Mouse (Mus musculus): ENCODE results near the gene Mtif2. TPM values are rescaled to one million over a fixed set of nuclear protein-coding genes. Genes with fewer than 3 reads are reported as not detected.
"Not testable (repeated sequence)": the region's sequence is repeated elsewhere in the genome, so short reads cannot be mapped to it uniquely, and the experiment has no call there.

Mtif2 gene
- polyA plus RNA-seq, 1 experiment from 2014 or later: 40.8 TPM

DNA sequence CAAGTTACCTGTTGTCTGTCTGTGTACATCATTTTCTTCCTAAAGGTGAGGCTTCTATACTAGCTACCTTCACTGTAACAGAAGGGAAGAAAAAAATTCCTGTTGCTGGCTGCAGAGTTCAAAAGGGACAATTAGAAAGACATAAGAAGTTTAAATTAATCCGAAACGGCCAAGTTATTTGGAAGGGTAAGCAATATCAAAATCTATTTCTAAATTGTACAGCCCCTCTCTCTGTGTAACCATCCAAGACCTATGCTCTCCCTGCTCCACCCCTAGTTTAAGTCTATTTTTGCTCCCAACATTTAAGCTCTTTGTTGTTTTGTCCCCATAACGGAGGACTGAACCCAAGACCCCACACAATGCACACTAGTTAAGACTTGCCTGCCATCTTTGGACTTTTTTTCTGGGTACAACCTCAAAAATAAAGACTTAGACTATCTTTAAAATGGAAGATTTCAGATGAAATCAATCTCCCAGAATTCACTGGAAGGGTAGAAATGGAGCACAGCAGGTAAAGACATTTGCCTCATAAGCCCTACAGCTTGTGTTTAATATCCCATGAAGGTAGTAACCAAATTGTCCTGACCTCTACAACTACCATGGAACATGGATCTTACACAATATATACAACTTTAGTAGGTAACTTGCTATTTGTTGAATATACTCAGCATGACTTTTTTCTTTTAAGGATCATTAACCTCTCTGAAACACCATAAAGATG lies 18.2 kb downstream of the Mtif2 start:
- 91% methylated on average over 3 of the region's 3 CpGs for WGBS
- Histone ChIP-seq H3K9me3 (replicated peaks) (no peaks in the 10 kb centered on the region), H3K4me2 (no peak overlapping the region), H3K27ac (replicated peaks) (no peak overlapping the region), H3K4me3 (replicated peaks) (no peak overlapping the region), H3K9ac (replicated peaks) (no peak overlapping the region), H3K4me1 (peaks cover 15% of the 10 kb centered on the region), H3K36me3 (peaks cover 34% of the 10 kb centered on the region), H3K27me3 (replicated peaks) (no peaks in the 10 kb centered on the region)
- ATAC-seq (ENCODE audit: low FRiP score): no peak

- Histone ChIP-seq H3K4me1 (peaks cover 15% of the 10 kb centered on the region), H3K36me3 (peaks cover 32% of the 10 kb centered on the region)
- WGBS: 87% methylated on average over 4 of the region's 4 CpGs
- not testable (repeated sequence) for H3K27ac ChIP-seq (replicated peaks); H3K4me2 ChIP-seq; H3K4me3 ChIP-seq (replicated peaks); ATAC-seq (ENCODE audit: low FRiP score); H3K9me3 ChIP-seq (replicated peaks); H3K27me3 ChIP-seq (replicated peaks); H3K9ac ChIP-seq (replicated peaks)
These were observed 19.0 kb downstream of the Mtif2 start for GRCm38 (mm10) chr11:29545150-29545752.

DNA sequence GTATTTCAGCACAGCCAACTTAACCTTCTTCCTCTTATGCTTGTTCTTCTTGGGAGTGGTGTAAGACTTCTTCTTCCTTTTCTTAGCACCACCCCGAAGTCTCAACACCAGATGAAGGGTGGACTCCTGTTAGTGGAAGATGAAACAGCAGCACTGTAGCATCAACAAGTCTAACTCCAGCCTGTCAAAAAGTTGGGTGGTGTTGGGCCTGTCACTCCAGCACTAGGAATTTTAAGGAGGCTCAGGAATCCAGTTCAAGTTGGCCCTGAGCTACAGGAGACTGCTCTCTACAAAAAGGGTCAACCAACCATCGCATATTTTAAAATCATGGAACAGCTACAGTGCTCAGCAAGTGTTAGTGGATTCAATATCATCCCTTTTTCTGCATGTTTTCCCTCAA lies 20.1 kb downstream of the Mtif2 start:
- ATAC-seq (ENCODE audit: low FRiP score): not testable (repeated sequence)
- WGBS: 99% methylated on average over 2 of the region's 2 CpGs
- H3K4me2 ChIP-seq: peak overlapping the region; percentile 70

GRCm38 (mm10) chr11:29546762-29547161 lies 20.6 kb downstream of the Mtif2 start:
- peaks cover 15% of the 10 kb centered on the region for H3K4me1 ChIP-seq
- peaks cover 26% of the 10 kb centered on the region for H3K36me3 ChIP-seq
- 21% methylated on average over 2 of the region's 2 CpGs for WGBS
- H3K27ac ChIP-seq (replicated peaks): peak overlapping the region; percentile 96; the same call in 1 of the 2 replicates
- ATAC-seq (ENCODE audit: low FRiP score): no peak
- peak overlapping the region; percentile 79 for H3K4me3 ChIP-seq (replicated peaks)
- peak overlapping the region; percentile 83 for H3K9ac ChIP-seq (replicated peaks)
- no peaks in the 10 kb centered on the region for H3K27me3 ChIP-seq (replicated peaks)
- H3K9me3 ChIP-seq (replicated peaks): no peaks in the 10 kb centered on the region
- H3K4me2 ChIP-seq: peak overlapping the region; percentile 70

More for the DNA sequence above, 20.1 kb downstream of the Mtif2 start:
- H3K27ac ChIP-seq (replicated peaks); H3K9me3 ChIP-seq (replicated peaks); H3K27me3 ChIP-seq (replicated peaks): not testable (repeated sequence)
- Histone ChIP-seq H3K9ac (replicated peaks) (0 out of 2 replicates have a peak overlapping the region, but pooled peaks have one; percentile 83), H3K4me3 (replicated peaks) (peak overlapping the region; percentile 79; the same call in 1 of the 2 replicates), H3K4me1 (peaks cover 15% of the 10 kb centered on the region), H3K36me3 (peaks cover 30% of the 10 kb centered on the region)

DNA sequence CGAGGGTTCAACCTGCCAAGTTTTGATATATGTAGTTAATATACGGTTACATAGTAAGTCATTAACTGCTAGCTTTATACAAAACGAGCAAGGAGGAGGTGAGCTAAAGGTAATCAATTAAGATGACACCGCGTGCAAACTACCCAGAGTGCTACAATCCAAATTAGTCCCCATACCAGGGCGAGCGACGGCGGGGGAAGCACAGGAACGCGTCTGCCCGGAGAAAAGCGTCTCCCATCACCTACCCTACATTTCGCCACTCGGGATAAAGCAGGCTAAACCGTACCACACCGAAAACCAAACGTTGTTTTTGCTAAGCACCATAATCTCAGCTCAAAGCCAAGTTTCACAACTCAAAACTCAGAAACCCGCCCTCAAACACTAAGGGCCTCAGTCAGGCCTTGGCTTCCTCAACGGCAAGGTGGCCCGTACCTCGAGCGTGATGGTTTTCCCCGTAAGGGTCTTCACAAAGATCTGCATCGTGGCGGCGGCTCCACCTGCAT lies 21.1 kb downstream of the Mtif2 start:
- Histone ChIP-seq H3K27ac (replicated peaks) (peak overlapping the region; percentile 96), H3K4me1 (peaks cover 15% of the 10 kb centered on the region), H3K4me3 (replicated peaks) (peak overlapping the region; percentile 79), H3K27me3 (replicated peaks) (no peaks in the 10 kb centered on the region), H3K36me3 (peaks cover 24% of the 10 kb centered on the region), H3K9ac (replicated peaks) (peak overlapping the region; percentile 83), H3K4me2 (peak overlapping the region; percentile 70), H3K9me3 (replicated peaks) (no peaks in the 10 kb centered on the region)
- under 1% methylated on average over 27 of the region's 27 CpGs for WGBS
- peak; percentile 25 for ATAC-seq (ENCODE audit: low FRiP score)

GRCm38 (mm10) chr11:29547752-29548503 lies 21.7 kb downstream of the Mtif2 start, which contains the start of the genes Clhc1 and Rps27a:
Clhc1 (plus strand) TSS chr11:29547950.
Rps27a (minus strand) TSS chr11:29548109.
- Histone ChIP-seq H3K4me3 (replicated peaks) (peak within 1 kb of the TSS; percentile 79), H3K4me2 (peak within 1 kb of the TSS; percentile 70), H3K27ac (replicated peaks) (peak within 1 kb of the TSS; percentile 96), H3K36me3 (peaks cover 23% of the 10 kb centered on the region), H3K9ac (replicated peaks) (peak within 1 kb of the TSS; percentile 83), H3K4me1 (peaks cover 15% of the 10 kb centered on the region), H3K27me3 (replicated peaks) (no peaks in the 10 kb centered on the region), H3K9me3 (replicated peaks) (no peaks in the 10 kb centered on the region)
- ATAC-seq (ENCODE audit: low FRiP score): peak; percentile 98
- under 1% methylated on average over 46 of the region's 46 CpGs for WGBS

DNA sequence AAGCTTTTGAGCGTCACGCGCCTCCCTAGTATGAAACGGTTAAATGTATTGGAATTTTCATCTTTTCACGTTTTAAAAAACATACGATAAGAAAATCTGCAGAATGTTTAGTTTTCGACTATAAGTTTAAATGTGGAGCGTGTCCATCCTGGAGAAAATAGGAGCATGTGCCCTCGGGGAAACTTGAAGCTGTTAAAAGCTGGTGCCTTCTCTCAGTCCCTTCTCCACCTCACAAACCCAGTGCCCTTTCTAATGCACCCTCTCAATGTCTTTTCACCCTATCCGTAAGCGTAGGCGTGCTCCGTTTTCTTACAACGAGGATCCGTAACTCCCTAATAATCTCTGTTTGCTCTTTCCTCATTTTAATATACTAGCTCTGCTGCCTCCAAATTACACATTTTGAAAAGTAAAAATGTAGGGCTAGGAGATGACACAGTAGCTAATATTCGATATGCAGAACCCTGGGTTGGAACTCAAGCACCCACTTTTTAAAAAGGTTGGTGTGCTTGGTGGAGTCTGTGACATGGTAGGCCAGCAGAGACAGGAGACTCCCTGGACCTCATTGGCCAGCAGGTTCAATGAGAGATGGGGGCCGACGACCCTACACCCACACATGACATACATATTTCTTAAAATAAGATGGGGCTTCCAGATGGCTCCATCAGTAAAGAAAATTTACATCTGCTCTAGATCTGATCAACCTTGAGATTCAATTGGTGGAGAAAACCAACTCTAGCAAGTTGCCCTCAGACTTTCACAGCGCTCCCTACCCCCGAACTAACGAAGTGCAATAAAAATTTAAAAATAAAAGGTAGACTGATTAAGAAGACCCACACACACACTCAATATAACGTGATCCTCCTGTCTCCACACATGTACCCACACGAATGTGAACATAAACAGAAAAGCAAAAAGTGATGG lies 22.6 kb downstream of the Mtif2 start:
- Histone ChIP-seq H3K27ac (replicated peaks) (peak overlapping the region; percentile 96), H3K4me3 (replicated peaks) (peak overlapping the region; percentile 79), H3K27me3 (replicated peaks) (no peaks in the 10 kb centered on the region), H3K4me1 (peaks cover 15% of the 10 kb centered on the region), H3K36me3 (peaks cover 23% of the 10 kb centered on the region), H3K9me3 (replicated peaks) (no peaks in the 10 kb centered on the region), H3K9ac (replicated peaks) (peak overlapping the region; percentile 83), H3K4me2 (peak overlapping the region; percentile 70)
- 27% methylated on average over 23 of the region's 23 CpGs for WGBS
- peak; percentile 14; the same call in 1 of the 2 replicates for ATAC-seq (ENCODE audit: low FRiP score)

- no peaks in the 10 kb centered on the region for H3K9me3 ChIP-seq (replicated peaks)
- ATAC-seq (ENCODE audit: low FRiP score): no peak
- 89% methylated on average over 1 of the region's 1 CpGs for WGBS
These were observed 23.2 kb downstream of the Mtif2 start for GRCm38 (mm10) chr11:29549425-29549778.

DNA sequence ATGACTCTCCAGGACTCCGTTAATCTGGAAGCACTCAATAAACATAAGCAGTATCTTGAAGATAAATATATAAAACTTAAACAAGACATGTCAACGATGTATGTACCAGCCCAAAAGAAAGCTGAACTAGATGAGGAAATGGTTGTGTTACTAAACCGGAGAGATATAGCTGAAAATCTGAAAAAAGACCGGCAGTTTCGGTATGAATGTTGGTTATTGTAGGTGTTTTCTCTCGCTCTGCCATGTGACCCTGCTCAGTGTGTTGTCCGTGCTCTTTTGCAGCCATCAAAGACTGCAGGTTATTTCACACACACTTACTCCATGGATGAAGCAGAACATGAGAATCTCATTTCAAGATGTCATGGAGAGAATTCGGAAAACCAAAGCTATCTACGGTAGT lies 34.2 kb downstream of the Mtif2 start:
- H3K4me3 ChIP-seq (replicated peaks): no peak overlapping the region
- no peak overlapping the region for H3K9ac ChIP-seq (replicated peaks)
- 92% methylated on average over 9 of the region's 9 CpGs for WGBS
- H3K9me3 ChIP-seq (replicated peaks): no peaks in the 10 kb centered on the region
- no peaks in the 10 kb centered on the region for H3K4me1 ChIP-seq
- H3K27ac ChIP-seq (replicated peaks): no peak overlapping the region
- H3K4me2 ChIP-seq: no peak overlapping the region
- H3K27me3 ChIP-seq (replicated peaks): no peaks in the 10 kb centered on the region
- no peaks in the 10 kb centered on the region for H3K36me3 ChIP-seq
- no peak for ATAC-seq (ENCODE audit: low FRiP score)

More at GRCm38 (mm10) chr11:29549425-29549778, 23.2 kb downstream of the Mtif2 start:
- H3K36me3 ChIP-seq: peaks cover 16% of the 10 kb centered on the region
- no peak overlapping the region for H3K27ac ChIP-seq (replicated peaks)
- H3K9ac ChIP-seq (replicated peaks): no peak overlapping the region
- no peaks in the 10 kb centered on the region for H3K27me3 ChIP-seq (replicated peaks)
- no peak overlapping the region for H3K4me3 ChIP-seq (replicated peaks)
- no peak overlapping the region for H3K4me2 ChIP-seq
- peaks cover 15% of the 10 kb centered on the region for H3K4me1 ChIP-seq

- Histone ChIP-seq H3K4me2 (no peak overlapping the region), H3K4me3 (replicated peaks) (no peak overlapping the region), H3K4me1 (no peaks in the 10 kb centered on the region), H3K36me3 (no peaks in the 10 kb centered on the region), H3K9ac (replicated peaks) (no peak overlapping the region), H3K27me3 (replicated peaks) (no peaks in the 10 kb centered on the region), H3K9me3 (replicated peaks) (no peaks in the 10 kb centered on the region), H3K27ac (replicated peaks) (no peak overlapping the region)
- no peak for ATAC-seq (ENCODE audit: low FRiP score)
- 90% methylated on average over 3 of the region's 3 CpGs for WGBS
These were observed 34.8 kb downstream of the Mtif2 start for GRCm38 (mm10) chr11:29560990-29561389.

DNA sequence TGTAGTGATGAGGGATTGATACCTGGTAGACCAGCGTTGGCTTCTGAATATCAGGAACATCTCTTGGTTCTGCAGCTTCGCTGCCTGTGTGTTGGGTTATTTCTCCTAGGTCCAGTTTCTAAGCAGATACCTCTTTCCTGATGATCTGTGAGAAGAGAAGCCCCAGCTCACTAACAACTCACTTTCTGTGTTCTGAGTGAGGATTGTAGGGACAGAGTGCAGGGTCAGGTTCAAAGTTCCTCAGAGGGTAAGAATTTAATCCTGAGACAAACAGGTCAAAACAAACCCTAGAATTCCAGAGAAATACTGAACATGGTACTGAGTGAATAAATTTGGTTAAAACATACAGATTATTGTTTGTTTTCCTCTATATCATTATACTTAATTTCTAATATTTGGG lies 37.2 kb downstream of the Mtif2 start:
- ATAC-seq (ENCODE audit: low FRiP score): no peak
- 92% methylated on average over 2 of the region's 2 CpGs for WGBS

More for the DNA sequence above, 37.2 kb downstream of the Mtif2 start:
- H3K4me1 ChIP-seq: no peaks in the 10 kb centered on the region
- H3K27ac ChIP-seq (replicated peaks): no peak overlapping the region
- H3K36me3 ChIP-seq: no peaks in the 10 kb centered on the region
- H3K4me2 ChIP-seq: no peak overlapping the region
- H3K9me3 ChIP-seq (replicated peaks): no peaks in the 10 kb centered on the region
- no peaks in the 10 kb centered on the region for H3K27me3 ChIP-seq (replicated peaks)
- H3K9ac ChIP-seq (replicated peaks): no peak overlapping the region
- no peak overlapping the region for H3K4me3 ChIP-seq (replicated peaks)
